Comparison of ENCODE assay signal across 8 mouse cellular contexts in the genomic region with DNA sequence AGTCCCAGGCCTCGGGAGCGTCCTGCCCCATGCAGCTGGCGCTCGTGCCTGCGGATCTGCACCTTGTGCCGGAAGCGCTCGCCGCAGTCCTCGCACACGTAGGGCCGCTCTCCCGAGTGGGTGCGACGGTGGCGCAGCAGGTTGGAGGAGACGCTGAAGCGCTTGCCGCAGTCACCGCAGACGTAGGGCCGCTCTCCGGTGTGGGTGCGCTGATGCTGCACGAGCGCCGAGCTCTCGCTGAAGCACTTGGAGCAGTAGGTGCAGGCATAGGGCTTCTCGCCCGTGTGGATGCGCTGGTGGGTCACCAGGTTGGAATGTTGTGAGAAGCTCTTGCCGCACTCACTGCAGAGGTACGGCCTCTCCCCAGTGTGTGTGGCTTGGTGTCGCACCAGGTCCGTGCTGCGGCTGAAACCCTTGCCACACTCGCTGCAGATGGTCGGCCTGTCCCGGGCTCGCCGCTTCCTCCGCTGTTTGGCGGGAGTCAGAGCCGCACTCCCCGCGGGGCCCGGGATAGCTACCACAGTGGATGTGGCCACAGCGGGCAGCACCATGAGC. TPM values are rescaled to one million over a fixed set of nuclear protein-coding genes. Genes with fewer than 3 reads are reported as not detected.
DNase-seq lines count a peak whose midpoint lies in the region; ATAC-seq and TF ChIP-seq lines count a peak whose summit lies in the region.

No protein-coding gene starts in this region.

- DNase-seq in heart, postnatal 10 days = no peak
- DNase-seq in liver, embryonic 14.5 days (ENCODE audit: low read depth in 3 of 3, low spot score in 3 of 3) = no peak
- DNase-seq in stomach, postnatal 0 days (ENCODE audit: low spot score) = peak; percentile 39
- no peak for DNase-seq in gastrocnemius, postnatal 36 days
- no peak for DNase-seq in gastrocnemius, postnatal 25 days

- H3K27ac ChIP-seq in heart, embryonic 14.5 days (replicated peaks in 1 of 2; ENCODE audit: control insufficient read depth in 1 of 2, insufficient read depth in 1 of 2, low read depth in 2 of 2, low read length in 2 of 2) = no peak overlapping the region
- no peak overlapping the region; the same call in 1 of the 2 replicates for H3K27ac ChIP-seq in bone marrow, adult 2 months (ENCODE audit: control insufficient read depth, insufficient read depth, low read depth, low read length, poor library complexity)
- no peak overlapping the region for H3K27ac ChIP-seq in forebrain, embryonic 15.5 days (replicated peaks)
- no peak overlapping the region for H3K27ac ChIP-seq in liver, embryonic 14.5 days
- no peak overlapping the region for H3K27ac ChIP-seq in stomach, postnatal 0 days (replicated peaks)

- no peak for ATAC-seq in heart, embryonic 14.5 days (ENCODE audit: insufficient number of reproducible peaks, insufficient read depth, low FRiP score, low read depth)
- ATAC-seq in forebrain, embryonic 15.5 days (replicated peaks) = 0 out of 2 replicates have a peak, but pooled peaks have one; percentile 16
- ATAC-seq in liver, embryonic 14.5 days (ENCODE audit: insufficient read depth) = no peak
- ATAC-seq in stomach, postnatal 0 days (ENCODE audit: low FRiP score, low TSS enrichment) = peak; percentile 39

- TF ChIP-seq CTCF in bone marrow, adult 2 months (IDR thresholded peaks at IDR 0.05; ENCODE audit: control insufficient read depth, insufficient read depth, low read length) = no peak
- TF ChIP-seq CTCF in liver, embryonic 14.5 days (IDR thresholded peaks at IDR 0.05; ENCODE audit: low read depth) = no peak
- no peak for TF ChIP-seq CTCF in stomach, postnatal 0 days (IDR thresholded peaks at IDR 0.05; ENCODE audit: low read depth)

- no peaks in the 10 kb centered on the region for H3K36me3 ChIP-seq in heart, embryonic 14.5 days (ENCODE audit: control insufficient read depth, insufficient read depth, low read length)
- H3K36me3 ChIP-seq in forebrain, embryonic 15.5 days = no peaks in the 10 kb centered on the region
- H3K36me3 ChIP-seq in liver, embryonic 14.5 days (replicated peaks; ENCODE audit: control insufficient read depth, insufficient read depth, low read depth) = no peaks in the 10 kb centered on the region
- no peaks in the 10 kb centered on the region for H3K36me3 ChIP-seq in stomach, postnatal 0 days (ENCODE audit: control insufficient read depth, insufficient read depth, low read length)

- no peak for TF ChIP-seq EP300 in liver, embryonic 14.5 days (IDR thresholded peaks at IDR 0.05; ENCODE audit: low read depth)
- no peak for TF ChIP-seq EP300 in stomach, postnatal 0 days (optimal IDR thresholded peaks at IDR 0.05)

- 2% methylated on average over 48 of the region's 48 CpGs for WGBS in heart, embryonic 14.5 days
- 4% methylated on average over 48 of the region's 48 CpGs for WGBS in bone marrow, adult 2 months
- WGBS in forebrain, embryonic 15.5 days = 3% methylated on average over 48 of the region's 48 CpGs
- WGBS in liver, embryonic 14.5 days (ENCODE audit: insufficient replicate concordance) = 3% methylated on average over 48 of the region's 48 CpGs
- WGBS in stomach, postnatal 0 days = 8% methylated on average over 48 of the region's 48 CpGs

- peak overlapping the region; percentile 33 to 36 for H3K4me3 ChIP-seq in heart, embryonic 14.5 days (ENCODE audit: control insufficient read depth in 1 of 2, insufficient read depth in 1 of 2, low read depth in 1 of 2, low read length in 2 of 2)
- H3K4me3 ChIP-seq in bone marrow, adult 2 months (replicated peaks; ENCODE audit: control insufficient read depth, low read depth, low read length) = peak overlapping the region; percentile 29
- peak overlapping the region; percentile 21 for H3K4me3 ChIP-seq in forebrain, embryonic 15.5 days
- peak overlapping the region in 1 of 2 experiments; percentile 10; a peak in 1 of 4 replicates for H3K4me3 ChIP-seq in liver, embryonic 14.5 days (ENCODE audit: insufficient read depth in 1 of 2, low read depth in 2 of 2, low read length in 2 of 2)
- H3K4me3 ChIP-seq in stomach, postnatal 0 days (ENCODE audit: low read depth, low read length) = peak overlapping the region; percentile 22; the same call in 1 of the 2 replicates

- intact Hi-C loops in heart, postnatal 10 days (cut with DNase I) = no loop called here
- intact Hi-C loops in gastrocnemius, postnatal 36 days (cut with DNase I) = no loop called here

- no peaks in the 10 kb centered on the region for H3K9me3 ChIP-seq in heart, embryonic 14.5 days (ENCODE audit: control insufficient read depth, low read length)
- no peaks in the 10 kb centered on the region for H3K9me3 ChIP-seq in forebrain, embryonic 15.5 days
- H3K9me3 ChIP-seq in liver, embryonic 14.5 days (ENCODE audit: control insufficient read depth, low read length) = no peaks in the 10 kb centered on the region
- H3K9me3 ChIP-seq in stomach, postnatal 0 days (ENCODE audit: control insufficient read depth, low read length) = no peaks in the 10 kb centered on the region

- no peak overlapping the region for H3K9ac ChIP-seq in heart, embryonic 14.5 days (ENCODE audit: low read length)
- no peak overlapping the region for H3K9ac ChIP-seq in forebrain, embryonic 15.5 days (replicated peaks)
- H3K9ac ChIP-seq in liver, embryonic 14.5 days (replicated peaks) = no peak overlapping the region
- no peak overlapping the region for H3K9ac ChIP-seq in stomach, postnatal 0 days (ENCODE audit: low read length)

- peaks cover 0 to 13% of the 10 kb centered on the region in 2 experiments; a peak in 2 of 4 replicates for H3K4me1 ChIP-seq in heart, embryonic 14.5 days (ENCODE audit: control insufficient read depth in 2 of 2, insufficient read depth in 2 of 2, low read length in 2 of 2)
- H3K4me1 ChIP-seq in bone marrow, adult 2 months (ENCODE audit: control insufficient read depth, insufficient read depth, low read length) = peaks cover 9% of the 10 kb centered on the region
- H3K4me1 ChIP-seq in forebrain, embryonic 15.5 days = peaks cover 10% of the 10 kb centered on the region; the same call in 1 of the 2 replicates
- H3K4me1 ChIP-seq in liver, embryonic 14.5 days (replicated peaks; ENCODE audit: control insufficient read depth in 2 of 2, insufficient read depth in 2 of 2, low read length in 1 of 2) = no peaks in the 10 kb centered on the region
- no peaks in the 10 kb centered on the region for H3K4me1 ChIP-seq in stomach, postnatal 0 days (replicated peaks; ENCODE audit: control insufficient read depth, insufficient read depth)

- peaks cover 86% of the 10 kb centered on the region for H3K27me3 ChIP-seq in heart, embryonic 14.5 days (ENCODE audit: control insufficient read depth, insufficient read depth, low read length)
- peaks cover 41% of the 10 kb centered on the region for H3K27me3 ChIP-seq in forebrain, embryonic 15.5 days
- peaks cover 46% of the 10 kb centered on the region for H3K27me3 ChIP-seq in liver, embryonic 14.5 days (ENCODE audit: control insufficient read depth, insufficient read depth, low read length)
- H3K27me3 ChIP-seq in stomach, postnatal 0 days (ENCODE audit: control insufficient read depth, insufficient read depth, low read length) = peaks cover 9% of the 10 kb centered on the region; the same call in 1 of the 2 replicates

- H3K4me2 ChIP-seq in heart, embryonic 14.5 days (ENCODE audit: low read length) = peak overlapping the region; percentile 69
- H3K4me2 ChIP-seq in forebrain, embryonic 15.5 days (replicated peaks) = peak overlapping the region; percentile 24
- H3K4me2 ChIP-seq in liver, embryonic 14.5 days (ENCODE audit: low read depth) = peak overlapping the region; percentile 45
- H3K4me2 ChIP-seq in stomach, postnatal 0 days (replicated peaks; ENCODE audit: low read depth) = peak overlapping the region; percentile 44

- TF ChIP-seq POLR2A in bone marrow, adult 2 months (IDR thresholded peaks at IDR 0.05; ENCODE audit: borderline replicate concordance, control insufficient read depth, low read depth, low read length) = no peak; the same call in 1 of the 2 replicates

RNA-seq across cellular contexts. Expression of gene Zfp853, which starts 5.6 kb away (rescaled TPM):
- 0.07 TPM in 1 of 2 replicates, not detected in the other for polyA plus RNA-seq in heart, embryonic 14.5 days (2014; fragmentation: Nextera tagmentation; extraction: Ambion mirVana)
- total RNA-seq in heart, postnatal 10 days (2021) = under 1 TPM; 0.50 to 0.86 TPM
- not detected in 2 replicates for polyA plus RNA-seq in bone marrow, adult 2 months (2011; ENCODE audit: insufficient read depth, insufficient read length, low replicate concordance, missing spikeins)
- polyA plus RNA-seq in forebrain, embryonic 15.5 days (2015; fragmentation: Nextera tagmentation; extraction: Ambion mirVana) = 0.08 TPM in 1 of 2 replicates, not detected in the other
- 0.10 and 0.11 TPM in 2 replicates for polyA plus RNA-seq in liver, embryonic 14.5 days (2012; rRNA removed)
- not detected in 2 replicates for polyA plus RNA-seq in liver, embryonic 14.5 days (2014; fragmentation: Nextera tagmentation; extraction: Ambion mirVana)
- 0.06 TPM in 2 replicates for polyA plus RNA-seq in stomach, postnatal 0 days (2015; fragmentation: Nextera tagmentation; extraction: Ambion mirVana)
- under 1 TPM; 0.08 to 0.12 TPM for total RNA-seq in gastrocnemius, postnatal 36 days (2021)
- under 1 TPM in 1 of 2 experiments, not detected in 1; 0.28 TPM for total RNA-seq in gastrocnemius, postnatal 25 days (2021)

RNA-seq across cellular contexts. Expression of gene Zfp316, which starts 18.0 kb away (rescaled TPM):
- 1.1 and 1.6 TPM in 2 replicates for polyA plus RNA-seq in heart, embryonic 14.5 days (2014; fragmentation: Nextera tagmentation; extraction: Ambion mirVana)
- 1 to 10 TPM; 5.0 to 6.3 TPM for total RNA-seq in heart, postnatal 10 days (2021)
- 0.87 and 0.90 TPM in 2 replicates for polyA plus RNA-seq in bone marrow, adult 2 months (2011; ENCODE audit: insufficient read depth, insufficient read length, low replicate concordance, missing spikeins)
- polyA plus RNA-seq in forebrain, embryonic 15.5 days (2015; fragmentation: Nextera tagmentation; extraction: Ambion mirVana) = 12.7 and 13.6 TPM in 2 replicates
- polyA plus RNA-seq in liver, embryonic 14.5 days (2012; rRNA removed) = 0.28 and 0.33 TPM in 2 replicates
- 0.05 and 0.10 TPM in 2 replicates for polyA plus RNA-seq in liver, embryonic 14.5 days (2014; fragmentation: Nextera tagmentation; extraction: Ambion mirVana)
- 1.4 and 1.7 TPM in 2 replicates for polyA plus RNA-seq in stomach, postnatal 0 days (2015; fragmentation: Nextera tagmentation; extraction: Ambion mirVana)
- 1 to 10 TPM; 2.2 to 3.2 TPM for total RNA-seq in gastrocnemius, postnatal 36 days (2021)
- 1 to 10 TPM; 2.9 to 3.1 TPM for total RNA-seq in gastrocnemius, postnatal 25 days (2021)

RNA-seq across cellular contexts. Expression of gene E130309D02Rik, which starts 27.3 kb away (rescaled TPM):
- polyA plus RNA-seq in heart, embryonic 14.5 days (2014; fragmentation: Nextera tagmentation; extraction: Ambion mirVana) = 17.7 and 18.4 TPM in 2 replicates
- 10 to 100 TPM; 19.2 to 20.0 TPM for total RNA-seq in heart, postnatal 10 days (2021)
- polyA plus RNA-seq in bone marrow, adult 2 months (2011; ENCODE audit: insufficient read depth, insufficient read length, low replicate concordance, missing spikeins) = 7.6 and 13.1 TPM in 2 replicates
- 47.9 and 50.4 TPM in 2 replicates for polyA plus RNA-seq in forebrain, embryonic 15.5 days (2015; fragmentation: Nextera tagmentation; extraction: Ambion mirVana)
- polyA plus RNA-seq in liver, embryonic 14.5 days (2012; rRNA removed) = 12.7 and 14.1 TPM in 2 replicates
- 13.7 and 17.2 TPM in 2 replicates for polyA plus RNA-seq in liver, embryonic 14.5 days (2014; fragmentation: Nextera tagmentation; extraction: Ambion mirVana)
- polyA plus RNA-seq in stomach, postnatal 0 days (2015; fragmentation: Nextera tagmentation; extraction: Ambion mirVana) = 15.7 and 18.5 TPM in 2 replicates
- 10 to 100 TPM in 1 of 2 experiments, 1 to 10 TPM in 1; 8.9 to 10.3 TPM for total RNA-seq in gastrocnemius, postnatal 36 days (2021)
- total RNA-seq in gastrocnemius, postnatal 25 days (2021) = 10 to 100 TPM in 1 of 2 experiments, 1 to 10 TPM in 1; 8.1 to 11.2 TPM

RNA-seq across cellular contexts. Expression of gene Zdhhc4, which starts 41.2 kb away (rescaled TPM):
- 58.7 and 60.1 TPM in 2 replicates for polyA plus RNA-seq in heart, embryonic 14.5 days (2014; fragmentation: Nextera tagmentation; extraction: Ambion mirVana)
- 10 to 100 TPM; 34.6 to 39.7 TPM for total RNA-seq in heart, postnatal 10 days (2021)
- 21.0 and 33.2 TPM in 2 replicates for polyA plus RNA-seq in bone marrow, adult 2 months (2011; ENCODE audit: insufficient read depth, insufficient read length, low replicate concordance, missing spikeins)
- 73.5 and 75.0 TPM in 2 replicates for polyA plus RNA-seq in forebrain, embryonic 15.5 days (2015; fragmentation: Nextera tagmentation; extraction: Ambion mirVana)
- 16.4 and 19.3 TPM in 2 replicates for polyA plus RNA-seq in liver, embryonic 14.5 days (2012; rRNA removed)
- polyA plus RNA-seq in liver, embryonic 14.5 days (2014; fragmentation: Nextera tagmentation; extraction: Ambion mirVana) = 24.5 and 25.9 TPM in 2 replicates
- 62.6 and 65.2 TPM in 2 replicates for polyA plus RNA-seq in stomach, postnatal 0 days (2015; fragmentation: Nextera tagmentation; extraction: Ambion mirVana)
- total RNA-seq in gastrocnemius, postnatal 36 days (2021) = 10 to 100 TPM; 34.1 to 38.2 TPM
- total RNA-seq in gastrocnemius, postnatal 25 days (2021) = 10 to 100 TPM; 32.1 to 33.0 TPM

RNA-seq across cellular contexts. Expression of gene Zfp12, which starts 52.9 kb away (rescaled TPM):
- polyA plus RNA-seq in heart, embryonic 14.5 days (2014; fragmentation: Nextera tagmentation; extraction: Ambion mirVana) = 9.4 and 9.7 TPM in 2 replicates
- total RNA-seq in heart, postnatal 10 days (2021) = 10 to 100 TPM in 1 of 2 experiments, 1 to 10 TPM in 1; 9.6 to 12.4 TPM
- polyA plus RNA-seq in bone marrow, adult 2 months (2011; ENCODE audit: insufficient read depth, insufficient read length, low replicate concordance, missing spikeins) = 1.7 and 5.6 TPM in 2 replicates
- 27.1 and 28.8 TPM in 2 replicates for polyA plus RNA-seq in forebrain, embryonic 15.5 days (2015; fragmentation: Nextera tagmentation; extraction: Ambion mirVana)
- polyA plus RNA-seq in liver, embryonic 14.5 days (2012; rRNA removed) = 2.3 and 2.6 TPM in 2 replicates
- 1.8 and 2.3 TPM in 2 replicates for polyA plus RNA-seq in liver, embryonic 14.5 days (2014; fragmentation: Nextera tagmentation; extraction: Ambion mirVana)
- polyA plus RNA-seq in stomach, postnatal 0 days (2015; fragmentation: Nextera tagmentation; extraction: Ambion mirVana) = 4.2 and 4.5 TPM in 2 replicates
- 1 to 10 TPM; 5.8 to 7.6 TPM for total RNA-seq in gastrocnemius, postnatal 36 days (2021)
- total RNA-seq in gastrocnemius, postnatal 25 days (2021) = 1 to 10 TPM; 6.7 to 8.0 TPM

Comparison
In these comparisons a context has a peak if more than half of its experiments do, and no peak if none do; other contexts are left out.
1. ATAC-seq: peak in forebrain, embryonic 15.5 days (single experiment) and stomach, postnatal 0 days (single experiment); none in heart, embryonic 14.5 days (single experiment) and liver, embryonic 14.5 days (single experiment).
2. Peak in every context shown above with its lines, with median percentiles within 50 percentile points of each other: H3K4me2 ChIP-seq.